Mouse (Mus musculus) erythroblast, embryonic 14.5 days (primary cell): ENCODE measurements at regions not wholly inside any gene's neighbourhood (a gene's known extent, or its start where the extent isn't known, plus 50 kb on each side); places are given as distances from the start of the nearest gene placed in this dataset.

Source experiments
- GATA1 ChIP-seq: IDR thresholded peaks from 2 replicates; pipeline ENCODE4 v1.6.1; 2012; ENCODE audit warnings: low read length, inconsistent platforms, mixed read lengths
- TAL1 ChIP-seq: IDR thresholded peaks from 3 replicates; pipeline ENCODE4 v1.6.1; 2012; ENCODE audit warnings: low read length, inconsistent platforms, mixed read lengths

- TF ChIP-seq GATA1 = no peak
- TF ChIP-seq TAL1 = no peak
Observed at GRCm38 (mm10) chr1:73530326-73530725, 514.6 kb upstream of the Tnp1 start.
